Mouse (Mus musculus) embryonic facial prominence, embryonic 13.5 days (tissue): Measurements from ENCODE around the gene Arl5a. TPM values are rescaled to one million over a fixed set of nuclear protein-coding genes. Genes with fewer than 3 reads are reported as not detected.

ENCODE experiments used
- ATAC-seq: fragments of 200-750 bp; cut with Nextera tagmentation; 2 replicates; pipeline ENCODE4 v1.8.0; 2017; ENCODE audit warnings: low read depth; ENCODE audit not compliant: insufficient number of reproducible peaks, insufficient read depth, low FRiP score, low TSS enrichment
- H3K27ac ChIP-seq: fragments of 300-500 bp; sonication (generic); 2 replicates; pipeline ENCODE4 v1.5.1; 2015; ENCODE audit warnings: moderate library complexity, mild to moderate bottlenecking, inconsistent platforms
- H3K27me3 ChIP-seq: fragments of 300-500 bp; sonication (generic); 2 replicates; pipeline ENCODE4 v1.6.1; 2015; ENCODE audit warnings: mild to moderate bottlenecking, inconsistent platforms
- H3K36me3 ChIP-seq: fragments of 300-500 bp; sonication (generic); 2 replicates; pipeline ENCODE4 v1.6.1; 2015; ENCODE audit warnings: mild to moderate bottlenecking, inconsistent platforms
- H3K4me1 ChIP-seq: fragments of 300-500 bp; sonication (generic); 2 replicates; pipeline ENCODE4 v1.6.1; 2015; ENCODE audit warnings: inconsistent platforms
- H3K4me2 ChIP-seq: fragments of 300-500 bp; sonication (generic); 2 replicates; pipeline ENCODE4 v1.6.1; 2015; ENCODE audit warnings: moderate library complexity, mild to moderate bottlenecking, inconsistent platforms
- H3K4me3 ChIP-seq: fragments of 300-500 bp; sonication (generic); 2 replicates; pipeline ENCODE4 v1.5.1; 2015; ENCODE audit warnings: mild to moderate bottlenecking, inconsistent platforms
- H3K9ac ChIP-seq: fragments of 300-500 bp; sonication (generic); 2 replicates; pipeline ENCODE4 v1.6.1; 2015; ENCODE audit warnings: mild to moderate bottlenecking, inconsistent platforms
- H3K9me3 ChIP-seq: fragments of 300-500 bp; sonication (generic); 2 replicates; pipeline ENCODE4 v1.6.1; 2016; ENCODE audit warnings: inconsistent platforms
- WGBS: fragments of 180-500 bp; shearing (Covaris S2); methylation state at CpG from one replicate; pipeline ENCODE4 v1.1.7; 2015; ENCODE audit warnings: mixed read lengths; 5-methylcytosine and 5-hydroxymethylcytosine counted together
- polyA plus RNA-seq: library from polyadenylated mRNA; unstranded; fragments of >200 nt; fragmentation: Nextera tagmentation; extraction: Ambion mirVana; gene quantifications from 2 replicates; pipeline ENCODE4 v1.2.1, GENCODE M21; 2015

Gene Arl5a
- polyA plus RNA-seq, 1 experiment from 2014 or later, result 44.4 TPM

DNA sequence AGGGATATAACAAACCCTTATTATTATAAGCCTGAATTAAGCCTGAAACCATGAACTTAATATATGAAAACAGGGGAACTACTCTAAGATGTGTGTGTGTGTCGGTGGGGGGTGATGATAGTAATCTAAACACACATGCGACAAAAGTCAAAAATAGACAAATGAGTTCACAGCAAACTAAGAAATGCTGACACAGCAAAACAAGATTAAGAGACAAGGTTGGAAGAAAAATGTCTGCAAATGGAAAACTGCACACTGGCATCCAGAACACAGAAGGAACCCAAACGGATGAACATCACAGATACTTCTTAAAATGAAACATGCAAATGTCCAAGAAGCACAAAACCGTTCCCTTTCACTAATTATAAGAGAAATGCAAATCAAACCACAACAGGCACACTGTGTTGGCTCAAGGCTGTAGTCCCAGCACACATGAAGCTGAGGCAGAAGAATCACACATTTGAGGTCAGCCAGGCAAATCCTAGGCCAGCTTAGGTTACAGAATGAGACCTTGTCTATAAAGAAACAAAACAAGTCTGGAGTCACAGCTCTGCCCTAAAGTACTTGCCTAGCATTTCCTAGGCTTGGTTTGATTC lies 15.8 kb upstream of the Arl5a start:
- no peak for ATAC-seq
- WGBS, result 79% methylated on average over 4 of the region's 4 CpGs
- Histone ChIP-seq H3K4me2 (no peak overlapping the region), H3K9ac (no peak overlapping the region), H3K4me3 (no peak overlapping the region), H3K4me1 (peaks cover 10% of the 10 kb centered on the region; the same call in 1 of the 2 replicates), H3K36me3 (no peaks in the 10 kb centered on the region), H3K27me3 (no peaks in the 10 kb centered on the region), H3K9me3 (no peaks in the 10 kb centered on the region), H3K27ac (no peak overlapping the region)

DNA sequence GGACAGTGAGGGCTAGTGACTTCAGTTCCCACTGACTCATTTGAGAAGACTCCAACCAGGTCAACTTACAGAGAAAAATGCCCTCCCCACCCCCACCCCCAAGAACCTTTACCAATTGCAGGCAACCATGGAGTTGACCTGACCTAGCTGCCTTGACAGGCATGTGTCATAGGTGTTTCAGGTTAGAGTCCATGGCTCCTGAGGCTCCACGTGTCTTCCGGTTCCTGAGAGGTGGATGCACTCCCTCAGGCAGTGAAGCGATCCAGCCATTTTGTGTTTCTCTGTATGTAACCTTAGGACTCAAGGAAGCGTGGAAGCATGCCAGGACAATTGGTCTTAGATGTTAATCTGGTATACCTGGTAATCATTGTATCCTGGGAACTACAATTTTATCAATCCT lies 13.7 kb upstream of the Arl5a start:
- no peaks in the 10 kb centered on the region for H3K36me3 ChIP-seq
- H3K27ac ChIP-seq, result no peak overlapping the region
- WGBS, result 75% methylated on average over 4 of the region's 4 CpGs
- H3K4me1 ChIP-seq, result peaks cover 14% of the 10 kb centered on the region; the same call in 1 of the 2 replicates
- no peaks in the 10 kb centered on the region for H3K27me3 ChIP-seq
- H3K4me3 ChIP-seq, result no peak overlapping the region
- no peak overlapping the region for H3K9ac ChIP-seq
- no peak for ATAC-seq
- no peaks in the 10 kb centered on the region for H3K9me3 ChIP-seq
- no peak overlapping the region for H3K4me2 ChIP-seq

DNA sequence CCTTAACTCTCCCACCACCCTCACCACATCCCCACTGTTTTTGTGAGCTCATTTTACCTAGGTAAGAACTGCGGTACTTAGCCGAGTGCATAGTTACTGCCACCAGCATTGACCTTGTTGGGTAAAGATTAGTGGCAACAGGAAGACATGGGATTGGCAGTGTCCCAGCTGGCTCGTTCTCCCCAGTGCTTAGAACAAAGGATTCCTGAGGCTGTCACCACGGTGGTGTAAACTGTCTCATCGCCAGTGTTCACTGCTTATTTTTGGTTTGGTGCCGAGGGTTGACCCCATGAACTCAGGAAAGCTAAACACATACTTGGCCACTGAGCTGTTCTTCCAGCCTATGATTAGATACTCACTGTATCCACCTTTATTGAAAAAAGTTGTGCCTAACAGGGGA lies 13.3 kb upstream of the Arl5a start:
- no peak overlapping the region for H3K4me2 ChIP-seq
- peaks cover 16% of the 10 kb centered on the region; the same call in 1 of the 2 replicates for H3K4me1 ChIP-seq
- H3K27me3 ChIP-seq, result no peaks in the 10 kb centered on the region
- no peak overlapping the region for H3K27ac ChIP-seq
- H3K9ac ChIP-seq, result no peak overlapping the region
- H3K9me3 ChIP-seq, result no peaks in the 10 kb centered on the region
- WGBS, result 64% methylated on average over 6 of the region's 6 CpGs
- no peaks in the 10 kb centered on the region for H3K36me3 ChIP-seq
- no peak for ATAC-seq
- H3K4me3 ChIP-seq, result no peak overlapping the region

DNA sequence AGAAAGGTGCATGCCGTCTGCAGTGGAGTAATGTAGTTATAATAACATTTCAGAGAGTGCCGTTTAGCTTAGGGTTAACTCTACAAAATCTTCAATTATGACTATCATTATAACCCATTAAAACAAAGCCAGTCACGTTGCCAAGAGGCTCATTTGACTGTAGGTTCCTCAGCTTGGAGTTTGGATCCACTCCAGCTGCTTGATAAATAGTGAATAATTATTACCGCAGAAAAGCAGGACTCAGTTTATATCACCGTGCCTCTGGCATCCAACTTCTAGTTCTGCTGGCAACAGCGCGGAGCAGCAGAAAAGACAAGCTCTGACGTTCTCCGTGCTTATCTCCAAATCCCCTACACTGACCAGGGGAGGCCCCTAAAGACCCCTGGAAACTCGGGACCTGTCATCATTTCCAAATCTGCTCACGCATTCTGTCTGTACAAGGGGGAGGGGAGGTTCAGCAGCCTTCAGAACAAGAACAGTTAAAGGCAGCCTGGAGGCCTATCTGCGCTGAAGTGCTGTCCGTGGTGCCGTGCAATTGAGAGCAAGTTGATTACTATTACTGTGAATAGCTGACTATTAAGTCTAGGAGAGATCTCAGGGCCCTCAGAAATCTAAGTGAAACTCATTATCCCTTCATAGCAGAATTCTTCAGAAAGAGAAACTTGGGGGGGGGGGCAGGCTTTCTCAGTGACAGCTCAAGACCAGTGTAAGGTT lies 11.4 kb upstream of the Arl5a start:
- Histone ChIP-seq H3K4me2 (no peak overlapping the region), H3K9me3 (no peaks in the 10 kb centered on the region), H3K4me1 (0 out of 2 replicates have a peak, but pooled peaks cover 9% of the 10 kb centered on the region), H3K9ac (no peak overlapping the region), H3K4me3 (no peak overlapping the region), H3K27me3 (no peaks in the 10 kb centered on the region), H3K27ac (no peak overlapping the region), H3K36me3 (no peaks in the 10 kb centered on the region)
- WGBS, result 62% methylated on average over 14 of the region's 14 CpGs
- no peak for ATAC-seq

DNA sequence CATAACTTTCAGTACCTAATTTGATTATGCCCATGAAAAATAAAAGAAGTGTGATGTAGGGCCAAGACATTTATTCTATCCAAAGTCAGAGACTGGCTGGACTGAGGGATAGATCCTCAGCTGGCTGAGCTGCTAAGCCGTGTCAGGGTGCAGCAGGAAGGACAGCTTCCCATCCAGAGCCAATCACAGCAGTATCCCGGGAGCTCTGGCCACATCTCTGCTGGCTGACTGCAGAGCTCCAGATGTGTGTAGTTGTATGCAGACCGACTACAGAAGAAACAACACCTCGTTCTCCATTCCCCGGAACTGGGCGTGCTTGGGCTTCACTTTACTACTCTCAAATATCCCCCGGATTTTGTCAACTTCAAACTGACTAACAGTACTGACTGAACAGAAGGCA lies 8.7 kb upstream of the Arl5a start:
- no peak; the same call in 1 of the 2 replicates for ATAC-seq
- Histone ChIP-seq H3K27me3 (no peaks in the 10 kb centered on the region), H3K4me1 (0 out of 2 replicates have a peak, but pooled peaks cover 9% of the 10 kb centered on the region), H3K9me3 (no peaks in the 10 kb centered on the region), H3K9ac (no peak overlapping the region), H3K4me2 (no peak overlapping the region), H3K36me3 (no peaks in the 10 kb centered on the region), H3K27ac (no peak overlapping the region), H3K4me3 (no peak overlapping the region)
- WGBS, result 24% methylated on average over 7 of the region's 7 CpGs

DNA sequence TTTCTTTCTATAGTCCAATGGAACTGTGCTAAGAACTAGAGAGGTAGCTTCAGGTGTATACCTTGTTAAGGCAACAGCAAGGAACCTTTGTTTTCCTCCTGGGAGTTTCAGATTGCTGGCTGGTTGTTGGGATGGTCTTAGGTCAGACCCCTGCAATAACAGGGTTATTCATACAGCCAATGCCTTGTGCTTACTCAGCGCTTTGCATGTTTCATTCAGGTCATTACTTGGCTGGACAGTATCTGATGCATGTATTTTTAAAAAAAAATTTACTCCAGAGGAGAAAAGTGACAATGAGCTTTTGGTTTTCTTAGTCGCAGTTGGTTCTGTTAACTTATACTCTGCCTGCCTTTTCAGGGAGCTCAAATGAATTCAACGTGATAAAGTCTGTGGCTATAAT lies 2.7 kb upstream of the Arl5a start:
- no peak overlapping the region for H3K27ac ChIP-seq
- ATAC-seq, result no peak
- WGBS, result 66% methylated on average over 3 of the region's 3 CpGs

DNA sequence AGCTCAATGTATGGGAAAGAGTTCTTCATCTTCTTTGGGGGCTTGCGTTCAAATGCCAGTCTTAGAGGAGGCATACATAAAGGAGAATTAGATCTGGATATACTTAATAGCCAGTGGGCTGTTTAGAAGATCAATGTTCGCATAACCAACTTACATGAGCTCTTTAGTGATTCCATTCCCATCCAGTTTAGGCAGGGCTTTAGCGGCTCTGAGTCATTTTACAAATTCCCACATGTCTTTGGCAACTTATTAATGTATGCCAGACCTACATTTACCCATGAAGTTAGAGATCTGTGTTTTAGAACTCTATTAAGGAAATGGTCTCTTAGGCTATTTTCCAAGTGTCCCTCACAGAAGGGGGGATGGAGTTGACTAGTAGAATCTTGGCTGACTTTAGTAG lies 1.3 kb upstream of the Arl5a start:
- no peaks in the 10 kb centered on the region for H3K36me3 ChIP-seq
- peaks cover 28% of the 10 kb centered on the region for H3K4me1 ChIP-seq
- H3K4me2 ChIP-seq, result peak overlapping the region; percentile 78
- no peaks in the 10 kb centered on the region for H3K27me3 ChIP-seq
- peak overlapping the region; percentile 97; the same call in 1 of the 2 replicates for H3K4me3 ChIP-seq
- no peak overlapping the region for H3K9ac ChIP-seq
- 67% methylated on average over 3 of the region's 3 CpGs for WGBS
- no peaks in the 10 kb centered on the region for H3K9me3 ChIP-seq
- no peak overlapping the region for H3K27ac ChIP-seq
- ATAC-seq, result no peak

More for the DNA sequence above, 2.7 kb upstream of the Arl5a start:
- H3K4me3 ChIP-seq, result no peak overlapping the region
- H3K9me3 ChIP-seq, result no peaks in the 10 kb centered on the region
- H3K4me2 ChIP-seq, result no peak overlapping the region
- H3K4me1 ChIP-seq, result peaks cover 25% of the 10 kb centered on the region
- H3K36me3 ChIP-seq, result no peaks in the 10 kb centered on the region
- H3K27me3 ChIP-seq, result no peaks in the 10 kb centered on the region
- H3K9ac ChIP-seq, result no peak overlapping the region

DNA sequence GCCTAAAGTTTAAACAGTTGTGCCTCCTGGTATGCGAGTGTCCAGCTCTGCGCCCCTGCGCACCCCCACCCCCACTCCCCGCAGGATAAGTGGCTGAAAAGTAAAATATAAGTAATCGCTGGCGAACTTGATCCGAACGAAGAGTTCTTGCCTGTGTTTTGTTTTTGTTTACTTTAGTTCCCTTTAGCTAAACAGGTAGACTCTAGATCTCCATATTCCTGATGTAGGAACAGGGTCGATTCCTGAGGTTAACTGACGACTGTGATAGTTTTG lies 758 bp upstream of the Arl5a start:
- Histone ChIP-seq H3K27ac (peak overlapping the region; percentile 91), H3K9ac (peak overlapping the region; percentile 96), H3K36me3 (no peaks in the 10 kb centered on the region), H3K9me3 (no peaks in the 10 kb centered on the region), H3K4me1 (peaks cover 28% of the 10 kb centered on the region), H3K4me2 (peak overlapping the region; percentile 78), H3K27me3 (no peaks in the 10 kb centered on the region), H3K4me3 (peak overlapping the region; percentile 97)
- no peak for ATAC-seq
- WGBS, result 18% methylated on average over 10 of the region's 10 CpGs

DNA sequence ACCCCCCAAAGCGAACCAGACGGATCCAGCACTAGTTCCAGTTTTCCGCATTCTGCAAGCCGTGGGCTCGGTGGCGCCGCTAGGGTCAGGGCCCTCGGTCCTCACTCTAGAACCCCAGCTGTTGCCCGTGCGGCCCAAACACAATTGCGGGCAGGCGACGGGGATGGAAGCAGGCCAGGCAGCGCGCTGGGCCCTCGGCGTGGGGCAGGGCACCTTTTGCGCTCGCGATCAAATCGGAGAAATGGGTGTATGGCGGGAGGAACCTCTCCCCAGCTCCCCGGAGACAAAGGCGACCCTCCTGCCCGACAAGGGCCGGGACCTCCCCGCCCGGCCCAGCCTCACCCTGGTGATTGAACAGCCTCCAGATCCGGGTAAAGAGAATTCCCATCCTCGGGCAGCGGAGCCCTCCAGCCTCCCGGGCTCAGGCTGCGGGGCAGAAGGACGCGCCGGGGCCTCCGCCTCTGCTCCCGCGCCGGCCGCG lies 413 bp downstream of the Arl5a start:
- Histone ChIP-seq H3K9ac (peak overlapping the region; percentile 96), H3K9me3 (no peaks in the 10 kb centered on the region), H3K36me3 (no peaks in the 10 kb centered on the region), H3K4me1 (peaks cover 28% of the 10 kb centered on the region), H3K27me3 (no peaks in the 10 kb centered on the region), H3K4me3 (peak overlapping the region; percentile 97), H3K4me2 (peak overlapping the region; percentile 64), H3K27ac (peak overlapping the region; percentile 91)
- ATAC-seq, result peak; percentile 75
- under 1% methylated on average over 39 of the region's 42 CpGs for WGBS

DNA sequence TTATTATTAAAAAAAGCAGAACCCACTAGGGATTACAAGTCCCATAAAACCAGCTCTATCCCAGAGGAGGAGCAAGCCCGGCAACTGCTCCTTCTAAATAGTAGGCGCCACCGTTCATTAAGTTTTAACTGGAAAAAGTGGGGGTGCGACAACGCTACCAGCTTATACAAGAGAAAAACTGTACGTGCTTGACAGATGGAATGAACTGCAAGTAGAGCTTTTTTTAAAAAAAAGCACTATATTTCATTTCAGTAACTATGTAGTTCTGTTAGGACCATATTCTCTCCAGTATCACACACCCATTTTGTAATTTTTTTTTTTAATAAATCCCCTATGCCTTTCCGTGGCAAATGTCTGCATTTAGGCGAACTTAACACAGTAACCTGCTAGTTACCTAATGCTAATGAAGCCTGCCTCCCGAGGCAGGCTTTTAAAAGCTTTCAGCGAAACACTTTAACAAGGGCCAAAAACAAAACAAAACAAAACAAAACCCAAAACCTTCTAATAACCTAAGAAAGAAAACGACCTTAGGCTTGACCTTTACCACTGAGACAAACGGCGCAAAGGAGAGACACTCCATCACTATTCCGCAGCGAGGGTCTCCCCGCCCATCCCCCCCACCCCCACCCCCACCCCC lies 972 bp downstream of the Arl5a start:
- H3K27me3 ChIP-seq, result no peaks in the 10 kb centered on the region
- peak overlapping the region; percentile 96 for H3K9ac ChIP-seq
- H3K9me3 ChIP-seq, result no peaks in the 10 kb centered on the region
- H3K4me3 ChIP-seq, result peak overlapping the region; percentile 97
- H3K4me1 ChIP-seq, result peaks cover 28% of the 10 kb centered on the region
- 3% methylated on average over 16 of the region's 16 CpGs for WGBS
- no peaks in the 10 kb centered on the region for H3K36me3 ChIP-seq
- no peak for ATAC-seq
- peak overlapping the region; percentile 64 for H3K4me2 ChIP-seq
- no peak overlapping the region for H3K27ac ChIP-seq

DNA sequence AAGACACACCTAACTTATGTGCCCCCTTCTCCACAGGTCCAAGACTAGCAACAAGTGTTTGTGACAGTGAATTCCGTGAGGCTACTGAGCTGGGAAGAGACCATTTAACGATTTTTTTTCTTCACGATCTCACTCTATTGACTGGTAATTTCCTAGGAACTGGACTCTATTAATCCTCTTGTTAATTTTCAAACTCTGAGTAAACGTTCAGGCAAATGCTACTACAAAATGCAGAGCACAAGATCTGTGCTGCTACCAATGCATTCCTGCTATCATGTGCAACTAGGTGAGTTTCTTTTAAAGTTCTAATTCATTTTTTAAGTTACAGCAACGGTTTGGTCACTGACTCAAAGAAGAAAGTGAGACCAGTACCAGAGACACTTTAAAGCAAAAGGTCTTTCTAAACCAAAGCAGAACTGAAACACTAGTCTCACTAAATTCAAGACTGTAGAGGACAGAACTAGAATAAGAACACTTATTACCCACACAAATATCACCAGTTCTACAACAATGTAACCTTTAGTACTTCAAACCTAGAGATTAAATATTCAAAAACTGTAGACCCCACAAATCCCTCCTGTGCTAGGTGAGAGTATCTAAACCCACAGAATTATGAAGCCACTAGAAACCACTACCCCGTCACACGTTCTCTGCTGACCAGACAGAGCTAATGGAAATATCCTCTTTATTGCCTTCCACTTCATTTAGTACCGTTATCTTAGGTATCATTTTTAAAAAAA lies 1.7 kb downstream of the Arl5a start:
- no peaks in the 10 kb centered on the region for H3K9me3 ChIP-seq
- peak overlapping the region; percentile 64 for H3K4me2 ChIP-seq
- no peak overlapping the region for H3K27ac ChIP-seq
- H3K4me3 ChIP-seq, result peak overlapping the region; percentile 97
- peak overlapping the region; percentile 96 for H3K9ac ChIP-seq
- no peaks in the 10 kb centered on the region for H3K27me3 ChIP-seq
- WGBS, result 62% methylated on average over 8 of the region's 8 CpGs
- peaks cover 28% of the 10 kb centered on the region for H3K4me1 ChIP-seq
- ATAC-seq, result no peak
- no peaks in the 10 kb centered on the region for H3K36me3 ChIP-seq
